Comparison of ENCODE assay signal across 28 mouse cellular contexts in the genomic region with DNA sequence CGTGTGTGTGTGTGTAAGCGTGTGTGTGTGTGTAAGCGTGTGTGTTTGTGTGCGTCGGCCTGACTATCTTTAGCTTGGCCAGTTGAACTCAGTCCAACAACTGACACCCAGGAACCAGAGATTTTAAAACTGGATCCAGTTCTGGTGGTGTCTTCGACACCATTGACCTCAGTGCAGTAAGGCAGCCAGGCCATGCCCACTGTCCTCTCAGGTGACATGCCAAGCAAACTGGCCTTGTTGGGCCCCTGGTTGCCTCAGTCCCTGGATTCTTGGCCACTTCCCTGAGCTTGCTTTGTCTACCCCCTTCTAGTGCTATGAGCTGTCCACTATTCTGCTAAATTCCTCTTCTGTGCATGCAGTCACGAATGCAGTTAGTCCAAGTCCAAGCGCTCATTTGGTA. TPM values are rescaled to one million over a fixed set of nuclear protein-coding genes. Genes with fewer than 3 reads are reported as not detected.
DNase-seq lines count a peak whose midpoint lies in the region; ATAC-seq and TF ChIP-seq lines count a peak whose summit lies in the region.
"Had no signal": no experiment of that assay in that cellular context is flagged by ENCODE, and none has a peak within 500 bp of the region (broad histone marks: within the 10 kb centered on the region; RNA-seq: fewer than 3 reads in every experiment).

No protein-coding gene starts in this region.

- TF ChIP-seq POLR2A in MEL (IDR thresholded peaks at IDR 0.05; ENCODE audit: control insufficient read depth in 1 of 2, insufficient read depth in 1 of 2, low read depth in 1 of 2, low read length in 2 of 2, poor library complexity in 1 of 2): no peak

- no peaks in the 10 kb centered on the region for H3K9me3 ChIP-seq in heart, embryonic 10.5 days
- H3K9me3 ChIP-seq in MEL (replicated peaks; ENCODE audit: insufficient read depth, low read length): no peaks in the 10 kb centered on the region
- H3K9me3 ChIP-seq in liver, embryonic 15.5 days (replicated peaks): no peaks in the 10 kb centered on the region
- H3K9me3 ChIP-seq: hindbrain, embryonic 12.5 days; hindbrain, embryonic 15.5 days had no signal

- TF ChIP-seq EP300 in MEL (IDR thresholded peaks at IDR 0.05; ENCODE audit: low read depth in 1 of 2, low read length in 2 of 2): no peak

- 91% methylated on average over 8 of the region's 8 CpGs for WGBS in heart, embryonic 10.5 days
- WGBS in liver, embryonic 15.5 days (ENCODE audit: insufficient replicate concordance): 75% methylated on average over 8 of the region's 8 CpGs

- no peaks in the 10 kb centered on the region for H3K36me3 ChIP-seq in heart, embryonic 10.5 days
- peaks cover 2 to 30% of the 10 kb centered on the region in 2 experiments for H3K36me3 ChIP-seq in MEL (ENCODE audit: control insufficient read depth in 1 of 2, insufficient read depth in 2 of 2, low read length in 2 of 2)
- H3K36me3 ChIP-seq in liver, embryonic 15.5 days (replicated peaks): no peaks in the 10 kb centered on the region
- H3K36me3 ChIP-seq: hindbrain, embryonic 12.5 days; hindbrain, embryonic 15.5 days had no signal

- no peak overlapping the region for H3K27ac ChIP-seq in heart, embryonic 10.5 days
- peak overlapping the region; percentile 17; the same call in 1 of the 2 replicates for H3K27ac ChIP-seq in MEL (ENCODE audit: control insufficient read depth, low read depth, low read length)
- peak overlapping the region; percentile 35; the same call in 1 of the 2 replicates for H3K27ac ChIP-seq in liver, embryonic 15.5 days (replicated peaks)
- H3K27ac ChIP-seq: heart, adult 2 months; hindbrain, embryonic 12.5 days; hindbrain, embryonic 15.5 days had no signal

- TF ChIP-seq CTCF in MEL (IDR thresholded peaks at IDR 0.05 in 2 of 3, conservative IDR thresholded peaks at IDR 0.05 in 1 of 3; ENCODE audit: control insufficient read depth in 1 of 3, insufficient read depth in 1 of 3, low read depth in 2 of 3, low read length in 3 of 3, poor library complexity in 1 of 3, severe bottlenecking in 1 of 3): no peak

- H3K27me3 ChIP-seq in heart, embryonic 10.5 days (ENCODE audit: insufficient read depth, poor library complexity, severe bottlenecking): no peaks in the 10 kb centered on the region
- no peaks in the 10 kb centered on the region for H3K27me3 ChIP-seq in MEL (ENCODE audit: control insufficient read depth in 1 of 2, insufficient read depth in 2 of 2, low read length in 2 of 2)
- H3K27me3 ChIP-seq in liver, embryonic 15.5 days: no peaks in the 10 kb centered on the region
- H3K27me3 ChIP-seq: hindbrain, embryonic 12.5 days; hindbrain, embryonic 15.5 days; Patski had no signal

- DNase-seq in cerebellum, adult 11-12 months: peak; percentile 29
- DNase-seq in cerebellum, adult 8-10 months: no peak
- DNase-seq in heart, adult 11 months: peak; percentile 87
- no peak for DNase-seq in heart, embryonic 10.5 days (ENCODE audit: low spot score)
- no peak for DNase-seq in MEL (ENCODE audit: low read depth, low spot score)
- DNase-seq in embryo, embryonic 9.5 days (ENCODE audit: extremely low spot score): no peak
- DNase-seq: adrenal gland, postnatal 10 days; adrenal gland, postnatal 36 days; cerebellum, adult 2 months; cerebellum, postnatal 10 days; cerebellum, postnatal 36 days; embryo, embryonic 11 days; forebrain, postnatal 0 days; gastrocnemius, postnatal 14 days; heart, adult 2 months had no signal

- ATAC-seq in liver, embryonic 15.5 days (ENCODE audit: insufficient read depth): no peak
- ATAC-seq: forebrain, embryonic 14.5 days; forebrain, postnatal 0 days; Patski had no signal

- no peak overlapping the region for H3K4me3 ChIP-seq in heart, embryonic 10.5 days
- no peak overlapping the region for H3K4me3 ChIP-seq in MEL (ENCODE audit: control insufficient read depth in 1 of 2, insufficient read depth in 1 of 2, low read depth in 2 of 2, low read length in 2 of 2)
- no peak overlapping the region for H3K4me3 ChIP-seq in liver, embryonic 15.5 days (replicated peaks)
- H3K4me3 ChIP-seq: heart, adult 2 months; hindbrain, embryonic 12.5 days; hindbrain, embryonic 15.5 days had no signal

- H3K79me2 ChIP-seq in MEL (ENCODE audit: control insufficient read depth, insufficient read depth, low read length, poor library complexity): peaks cover 8% of the 10 kb centered on the region

- no peak for TF ChIP-seq RAD21 in MEL (IDR thresholded peaks at IDR 0.05; ENCODE audit: low read depth, low read length)

- H3K9ac ChIP-seq in MEL (ENCODE audit: control insufficient read depth, low read depth, low read length, poor library complexity, severe bottlenecking): no peak overlapping the region
- no peak overlapping the region for H3K9ac ChIP-seq in liver, embryonic 15.5 days
- H3K9ac ChIP-seq: forebrain, postnatal 0 days; hindbrain, embryonic 12.5 days; hindbrain, embryonic 15.5 days had no signal

- H3K4me1 ChIP-seq in heart, embryonic 10.5 days: peaks cover 16% of the 10 kb centered on the region
- H3K4me1 ChIP-seq in MEL (ENCODE audit: control insufficient read depth in 1 of 2, insufficient read depth in 2 of 2, low read length in 2 of 2): peaks cover 8 to 19% of the 10 kb centered on the region in 2 experiments
- H3K4me1 ChIP-seq in liver, embryonic 15.5 days (replicated peaks): peaks cover 37% of the 10 kb centered on the region

- H3K4me2 ChIP-seq in liver, embryonic 15.5 days: no peak overlapping the region
- H3K4me2 ChIP-seq: heart, embryonic 11.5 days; hindbrain, embryonic 12.5 days; hindbrain, embryonic 15.5 days had no signal

TF ChIP-seq in MEL, 35 proteins besides CTCF, POLR2A, EP300 and RAD21:
- no peak for TF ChIP-seq USF1 (IDR thresholded peaks at IDR 0.05; ENCODE audit: low read depth, low read length)
- 0 out of 2 replicates have a peak, but pooled peaks have one; percentile 31 for TF ChIP-seq MYB (IDR thresholded peaks at IDR 0.05; ENCODE audit: low read depth, low read length)

RNA-seq across cellular contexts. Expression of a gene that starts 19.1 kb away (rescaled TPM):
- polyA plus RNA-seq in heart, embryonic 10.5 days (2016; fragmentation: Nextera tagmentation; extraction: Ambion mirVana): 26.6 and 32.4 TPM in 2 replicates
- 3.2 and 3.3 TPM in 2 replicates for total RNA-seq in MEL (2012; rRNA removed)
- polyA plus RNA-seq in MEL (2012; ENCODE audit: insufficient read depth in 1 of 2, insufficient read length in 2 of 2, low read depth in 1 of 2, low replicate concordance in 2 of 2, missing spikeins in 1 of 2): 10 to 100 TPM in 1 of 2 experiments, not detected in 1; 15.4 TPM
- polyA plus RNA-seq in liver, embryonic 15.5 days (2015; fragmentation: Nextera tagmentation; extraction: Ambion mirVana): 6.9 and 7.0 TPM in 2 replicates
- polyA plus RNA-seq: Patski had no signal

RNA-seq across cellular contexts. Expression of a gene that starts 24.4 kb away (rescaled TPM):
- 43.2 and 60.8 TPM in 2 replicates for polyA plus RNA-seq in heart, embryonic 10.5 days (2016; fragmentation: Nextera tagmentation; extraction: Ambion mirVana)
- total RNA-seq in MEL (2012; rRNA removed): 23.5 and 24.0 TPM in 2 replicates
- polyA plus RNA-seq in MEL (2012; ENCODE audit: insufficient read depth in 1 of 2, insufficient read length in 2 of 2, low read depth in 1 of 2, low replicate concordance in 2 of 2, missing spikeins in 1 of 2): 10 to 100 TPM in 1 of 2 experiments, not detected in 1; 25.9 TPM
- 20.1 and 22.1 TPM in 2 replicates for polyA plus RNA-seq in liver, embryonic 15.5 days (2015; fragmentation: Nextera tagmentation; extraction: Ambion mirVana)
- polyA plus RNA-seq: Patski had no signal

RNA-seq across cellular contexts. Expression of a gene that starts 37.1 kb away (rescaled TPM):
- 0.31 and 0.42 TPM in 2 replicates for polyA plus RNA-seq in heart, embryonic 10.5 days (2016; fragmentation: Nextera tagmentation; extraction: Ambion mirVana)
- 15.4 and 17.7 TPM in 2 replicates for total RNA-seq in MEL (2012; rRNA removed)
- 10 to 100 TPM in 1 of 2 experiments, not detected in 1; 76.0 TPM for polyA plus RNA-seq in MEL (2012; ENCODE audit: insufficient read depth in 1 of 2, insufficient read length in 2 of 2, low read depth in 1 of 2, low replicate concordance in 2 of 2, missing spikeins in 1 of 2)
- polyA plus RNA-seq in liver, embryonic 15.5 days (2015; fragmentation: Nextera tagmentation; extraction: Ambion mirVana): 6.4 and 7.1 TPM in 2 replicates
- polyA plus RNA-seq: embryonic facial prominence, embryonic 11.5 days; forebrain, embryonic 11.5 days; forebrain, embryonic 14.5 days; forebrain, postnatal 0 days; hindbrain, embryonic 12.5 days had no signal

RNA-seq across cellular contexts. Expression of a gene that starts 53.3 kb away (rescaled TPM):
- polyA plus RNA-seq in heart, embryonic 10.5 days (2016; fragmentation: Nextera tagmentation; extraction: Ambion mirVana): 0.16 and 0.49 TPM in 2 replicates
- 0.15 and 0.16 TPM in 2 replicates for total RNA-seq in MEL (2012; rRNA removed)
- 1 to 10 TPM in 1 of 2 experiments, not detected in 1; 4.5 TPM for polyA plus RNA-seq in MEL (2012; ENCODE audit: insufficient read depth in 1 of 2, insufficient read length in 2 of 2, low read depth in 1 of 2, low replicate concordance in 2 of 2, missing spikeins in 1 of 2)
- polyA plus RNA-seq in liver, embryonic 15.5 days (2015; fragmentation: Nextera tagmentation; extraction: Ambion mirVana): 0.17 and 0.20 TPM in 2 replicates
- total RNA-seq: adrenal gland, adult 18-20 months; adrenal gland, postnatal 10 days; adrenal gland, postnatal 36 days; forebrain, postnatal 0 days; gastrocnemius, postnatal 14 days; heart, adult 2 months; heart, postnatal 25 days had no signal
- polyA plus RNA-seq: cerebellum, adult 2 months; cortical plate, adult 2 months; embryonic facial prominence, embryonic 11.5 days; embryonic facial prominence, embryonic 14.5 days; forebrain, embryonic 11.5 days; forebrain, embryonic 14.5 days; forebrain, postnatal 0 days; frontal cortex, adult 2 months; hindbrain, embryonic 12.5 days; hindbrain, embryonic 15.5 days had no signal

Comparison
In these comparisons a context has a peak if more than half of its experiments do, and no peak if none do; other contexts are left out.
1. DNase-seq: peak in cerebellum, adult 11-12 months (single experiment) and heart, adult 11 months (single experiment); none in cerebellum, adult 8-10 months (single experiment), heart, embryonic 10.5 days (single experiment), MEL (single experiment) and embryo, embryonic 9.5 days (single experiment).